Mouse (Mus musculus): Measurements from ENCODE around the gene Stim2.

- TF ChIP-seq CEBPB (IDR thresholded peaks at IDR 0.05; ENCODE audit: insufficient read depth, poor library complexity, severe bottlenecking): no peak
- TF ChIP-seq TCF12 (IDR thresholded peaks at IDR 0.05; ENCODE audit: insufficient read depth, poor library complexity, severe bottlenecking): no peak
- TF ChIP-seq POLR2A (IDR thresholded peaks at IDR 0.05; ENCODE audit: insufficient read length, low read depth): no peak
- no peak for TF ChIP-seq SRF (IDR thresholded peaks at IDR 0.05; ENCODE audit: control insufficient read depth, insufficient read length, low read depth)
- TF ChIP-seq TCF3 (IDR thresholded peaks at IDR 0.05; ENCODE audit: insufficient read length, low read depth): no peak
- no peak for TF ChIP-seq E2F4 (IDR thresholded peaks at IDR 0.05; ENCODE audit: insufficient read depth)
- TF ChIP-seq MAX (IDR thresholded peaks at IDR 0.05; ENCODE audit: low read depth): no peak
- TF ChIP-seq POLR2AphosphoS2 (IDR thresholded peaks at IDR 0.05; ENCODE audit: insufficient read length, low read depth): no peak
- no peak for TF ChIP-seq USF1 (IDR thresholded peaks at IDR 0.05; ENCODE audit: low read depth)
- TF ChIP-seq REST (IDR thresholded peaks at IDR 0.05; ENCODE audit: insufficient read depth, insufficient read length): no peak
- no peak for TF ChIP-seq MYOG (IDR thresholded peaks at IDR 0.05; ENCODE audit: control insufficient read depth in 1 of 3, insufficient read depth in 1 of 3, insufficient read length in 2 of 3, low read depth in 2 of 3)
These were observed 42.2 kb downstream of the Stim2 start for GRCm38 (mm10) chr5:54040527-54040926.

Measured in myocyte (in vitro differentiated cells).